Mouse (Mus musculus): ENCODE measurements around the gene Myh9. TPM values are rescaled to one million over a fixed set of nuclear protein-coding genes. Genes with fewer than 3 reads are reported as not detected.

The Myh9 gene
- total and polyA plus RNA-seq, 2 experiments from 2014 or later: 9.1 to 33.6 TPM

DNA sequence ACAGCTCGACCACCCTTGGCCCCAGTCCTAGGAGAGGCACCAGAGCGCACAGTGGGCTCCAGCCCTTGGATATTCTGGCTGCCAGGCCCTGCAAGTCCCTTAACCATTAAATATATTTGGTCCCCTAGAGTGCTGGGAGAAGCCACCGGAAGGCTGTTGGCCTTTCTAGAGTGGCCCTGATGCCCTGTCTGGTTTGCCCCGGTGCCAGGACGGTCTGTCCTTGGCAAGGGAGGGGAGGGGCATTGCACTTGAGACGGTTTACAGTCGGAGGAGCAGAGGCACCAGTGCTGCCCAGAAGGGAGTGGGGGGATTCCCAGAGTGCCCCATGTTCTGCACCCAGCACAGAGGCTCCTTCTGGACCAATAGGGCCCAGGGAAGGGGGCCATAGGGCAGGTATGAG, 80.9 kb downstream of the Myh9 start:
- Histone ChIP-seq H3K27me3 (ENCODE audit: insufficient read depth, low read length) (no peaks in the 10 kb centered on the region), H3K4me1 (ENCODE audit: insufficient read depth, low read length) (no peaks in the 10 kb centered on the region), H3K9me3 (ENCODE audit: low read length) (no peaks in the 10 kb centered on the region), H3K4me3 (ENCODE audit: low read length) (no peak overlapping the region), H3K36me3 (ENCODE audit: insufficient read depth, low read length) (peaks cover 44% of the 10 kb centered on the region; the same call in 1 of the 2 replicates), H3K27ac (no peak overlapping the region), H3K4me2 (ENCODE audit: low read depth, low read length) (no peak overlapping the region), H3K9ac (replicated peaks; ENCODE audit: low read length) (no peak overlapping the region)
- DNase-seq (ENCODE audit: low spot score) (no peak), ATAC-seq (no peak)
- TF ChIP-seq CTCF (IDR thresholded peaks at IDR 0.05; ENCODE audit: low read depth): no peak
- 96% methylated on average over 7 of the region's 7 CpGs for WGBS

DNA sequence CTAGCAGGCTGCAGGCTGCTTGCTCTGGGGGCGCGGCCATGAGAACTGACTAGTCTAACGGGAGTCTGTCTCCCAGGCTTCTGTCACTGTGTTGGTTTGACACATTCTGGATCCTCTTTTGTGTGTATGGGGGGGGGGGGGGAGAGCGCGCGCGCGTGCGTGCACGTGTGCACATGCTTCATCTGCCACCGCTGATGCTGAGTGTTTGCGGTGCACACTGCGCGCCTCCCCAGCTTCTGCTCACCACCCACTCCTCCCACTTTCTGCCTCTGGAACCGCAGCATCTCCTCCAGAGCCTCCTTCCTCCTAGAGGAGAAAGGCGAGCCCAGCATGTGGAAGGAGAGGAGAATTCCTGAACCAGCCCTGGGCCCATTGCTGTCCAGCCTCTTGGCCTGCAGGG, 81.9 kb downstream of the Myh9 start:
- Histone ChIP-seq H3K27me3 (ENCODE audit: insufficient read depth, low read length) (no peaks in the 10 kb centered on the region), H3K4me1 (ENCODE audit: insufficient read depth, low read length) (no peaks in the 10 kb centered on the region), H3K9ac (replicated peaks; ENCODE audit: low read length) (no peak overlapping the region), H3K4me3 (ENCODE audit: low read length) (no peak overlapping the region), H3K27ac (no peak overlapping the region), H3K9me3 (ENCODE audit: low read length) (no peaks in the 10 kb centered on the region), H3K36me3 (ENCODE audit: insufficient read depth, low read length) (peaks cover 35% of the 10 kb centered on the region; the same call in 1 of the 2 replicates), H3K4me2 (ENCODE audit: low read depth, low read length) (no peak overlapping the region)
- WGBS: 94% methylated on average over 16 of the region's 16 CpGs
- no peak for TF ChIP-seq CTCF (IDR thresholded peaks at IDR 0.05; ENCODE audit: low read depth)
- DNase-seq (ENCODE audit: low spot score) (no peak), ATAC-seq (no peak)

DNA sequence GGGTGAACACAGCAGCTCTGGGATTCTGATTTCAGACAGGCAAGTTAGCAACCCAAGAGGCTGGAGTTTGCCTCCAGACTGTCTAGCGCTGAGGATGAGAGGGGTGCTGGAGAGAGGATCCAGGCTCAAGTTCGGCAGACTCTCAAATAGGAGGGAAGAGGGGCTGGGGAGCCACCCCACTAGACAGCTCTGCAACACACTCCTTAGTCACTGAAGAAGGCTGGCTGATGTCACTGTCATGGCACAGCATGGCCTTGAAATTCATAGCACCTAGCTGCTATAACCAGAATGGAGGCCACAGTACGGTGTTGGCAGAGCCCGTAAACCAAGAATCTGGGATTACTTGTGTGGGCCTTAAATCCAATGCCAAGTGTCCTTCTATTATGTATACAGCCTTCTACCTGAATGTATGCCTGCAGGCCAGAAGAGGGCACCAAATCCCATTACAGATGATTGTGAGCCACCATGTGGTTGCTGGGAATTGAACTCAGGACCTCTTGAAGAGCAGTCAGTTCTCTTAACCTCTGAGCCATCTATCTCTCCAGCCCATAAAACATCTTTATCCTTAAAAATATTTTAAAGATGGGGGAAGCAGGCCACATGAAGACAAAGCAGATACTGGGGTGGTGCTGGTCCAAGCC, 84.3 kb downstream of the Myh9 start:
- peak; percentile 39 for TF ChIP-seq CTCF (IDR thresholded peaks at IDR 0.05; ENCODE audit: low read depth)
- H3K9me3 ChIP-seq (ENCODE audit: low read length): no peaks in the 10 kb centered on the region
- 89% methylated on average over 4 of the region's 4 CpGs for WGBS

DNA sequence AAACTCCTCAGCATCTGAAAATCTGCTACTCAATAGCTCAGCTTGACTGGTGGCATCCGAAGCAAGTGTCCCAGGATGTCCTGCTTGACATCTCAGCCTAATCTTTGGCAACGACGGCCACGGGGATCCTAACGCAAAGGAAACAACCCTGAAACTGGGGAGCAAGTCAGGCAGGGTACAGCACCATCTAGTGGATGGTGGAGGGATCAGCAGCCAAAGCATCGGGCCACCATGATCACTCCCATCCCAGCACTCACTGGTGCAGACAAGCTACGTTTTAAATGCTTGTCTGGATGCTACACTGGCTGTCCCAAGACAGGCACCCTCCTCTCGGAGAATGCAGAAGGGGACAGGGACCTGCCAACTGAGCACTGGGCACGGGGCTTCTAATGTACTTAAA, 85.1 kb downstream of the Myh9 start, which contains the start of gene Apol8:
Apol8 (minus strand) TSS at position 156 of the 400 bp plus-strand sequence.
- DNase-seq (ENCODE audit: low spot score) (peak; percentile 75), ATAC-seq (no peak)
- Histone ChIP-seq H3K4me1 (ENCODE audit: insufficient read depth, low read length) (no peaks in the 10 kb centered on the region), H3K9ac (replicated peaks; ENCODE audit: low read length) (no peak within 1 kb of the TSS), H3K9me3 (ENCODE audit: low read length) (no peaks in the 10 kb centered on the region), H3K4me3 (ENCODE audit: low read length) (no peak within 1 kb of the TSS), H3K27ac (no peak within 1 kb of the TSS), H3K36me3 (ENCODE audit: insufficient read depth, low read length) (0 out of 2 replicates have a peak, but pooled peaks cover 11% of the 10 kb centered on the region), H3K4me2 (ENCODE audit: low read depth, low read length) (no peak within 1 kb of the TSS), H3K27me3 (ENCODE audit: insufficient read depth, low read length) (no peaks in the 10 kb centered on the region)
- peak; percentile 97 for TF ChIP-seq CTCF (IDR thresholded peaks at IDR 0.05; ENCODE audit: low read depth)
- 8% methylated on average over 9 of the region's 9 CpGs for WGBS

More for the DNA sequence above, 84.3 kb downstream of the Myh9 start:
- DNase-seq (ENCODE audit: low spot score) (no peak), ATAC-seq (no peak)
- H3K27me3 ChIP-seq (ENCODE audit: insufficient read depth, low read length): no peaks in the 10 kb centered on the region
- H3K4me1 ChIP-seq (ENCODE audit: insufficient read depth, low read length): no peaks in the 10 kb centered on the region
- H3K4me2 ChIP-seq (ENCODE audit: low read depth, low read length): no peak overlapping the region
- H3K9ac ChIP-seq (replicated peaks; ENCODE audit: low read length): no peak overlapping the region
- no peak overlapping the region for H3K4me3 ChIP-seq (ENCODE audit: low read length)
- peaks cover 17% of the 10 kb centered on the region; the same call in 1 of the 2 replicates for H3K36me3 ChIP-seq (ENCODE audit: insufficient read depth, low read length)
- H3K27ac ChIP-seq: no peak overlapping the region

DNA sequence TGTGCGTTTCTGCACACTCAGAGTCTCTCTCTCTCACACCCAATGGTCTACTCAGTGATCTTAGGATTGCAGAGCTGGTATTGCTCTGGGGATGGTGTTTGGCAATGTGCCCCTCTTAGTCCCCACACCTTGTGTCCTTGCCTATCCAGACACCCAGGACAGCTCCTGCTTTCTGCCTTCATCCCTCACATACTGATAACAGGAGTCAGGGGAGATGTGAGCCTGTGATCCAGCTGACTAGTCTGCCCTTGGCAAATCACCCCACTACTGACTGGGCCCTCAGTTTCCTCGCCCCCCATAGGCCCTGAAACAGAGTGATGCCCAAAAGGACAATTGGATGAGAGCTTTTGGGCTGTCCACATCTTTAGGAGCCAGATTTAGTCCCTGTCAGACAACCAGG, 85.9 kb downstream of the Myh9 start:
- ATAC-seq: no peak
- no peak for DNase-seq (ENCODE audit: low spot score)
- no peak overlapping the region for H3K4me2 ChIP-seq (ENCODE audit: low read depth, low read length)
- H3K4me3 ChIP-seq (ENCODE audit: low read length): no peak overlapping the region
- H3K27me3 ChIP-seq (ENCODE audit: insufficient read depth, low read length): no peaks in the 10 kb centered on the region
- no peak overlapping the region for H3K27ac ChIP-seq
- no peak overlapping the region for H3K9ac ChIP-seq (replicated peaks; ENCODE audit: low read length)
- H3K4me1 ChIP-seq (ENCODE audit: insufficient read depth, low read length): no peaks in the 10 kb centered on the region
- H3K9me3 ChIP-seq (ENCODE audit: low read length): no peaks in the 10 kb centered on the region
- no peak for TF ChIP-seq CTCF (IDR thresholded peaks at IDR 0.05; ENCODE audit: low read depth)
- 63% methylated on average over 2 of the region's 2 CpGs for WGBS
- 0 out of 2 replicates have a peak, but pooled peaks cover 4% of the 10 kb centered on the region for H3K36me3 ChIP-seq (ENCODE audit: insufficient read depth, low read length)

DNA sequence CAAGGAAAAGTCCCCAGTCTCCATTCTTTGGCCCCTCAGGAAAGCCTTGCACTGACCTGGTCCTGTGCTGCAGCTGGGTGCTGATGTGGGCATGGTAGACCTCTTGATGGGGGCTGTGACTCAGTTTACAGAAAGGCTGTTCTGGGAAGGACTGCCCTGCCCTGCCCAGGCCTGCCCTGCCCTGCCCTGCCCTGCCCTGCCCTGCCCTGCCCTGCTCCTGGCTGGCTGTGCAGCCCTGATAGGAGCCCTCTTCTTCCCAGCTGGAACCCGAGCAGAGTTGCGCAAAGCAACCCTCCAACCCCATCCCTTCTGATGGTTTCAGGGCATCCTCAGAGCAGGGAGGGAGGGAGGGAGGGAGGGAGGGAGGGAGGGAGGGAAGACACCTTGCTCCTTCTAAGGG, 86.8 kb downstream of the Myh9 start:
- Histone ChIP-seq H3K36me3 (ENCODE audit: insufficient read depth, low read length) (no peaks in the 10 kb centered on the region), H3K27me3 (ENCODE audit: insufficient read depth, low read length) (no peaks in the 10 kb centered on the region), H3K4me3 (ENCODE audit: low read length) (no peak overlapping the region), H3K9ac (replicated peaks; ENCODE audit: low read length) (no peak overlapping the region), H3K9me3 (ENCODE audit: low read length) (no peaks in the 10 kb centered on the region), H3K27ac (no peak overlapping the region), H3K4me1 (ENCODE audit: insufficient read depth, low read length) (no peaks in the 10 kb centered on the region), H3K4me2 (ENCODE audit: low read depth, low read length) (no peak overlapping the region)
- TF ChIP-seq CTCF (IDR thresholded peaks at IDR 0.05; ENCODE audit: low read depth): no peak
- WGBS: 33% methylated on average over 1 of the region's 2 CpGs
- DNase-seq (ENCODE audit: low spot score) (no peak), ATAC-seq (no peak)

DNA sequence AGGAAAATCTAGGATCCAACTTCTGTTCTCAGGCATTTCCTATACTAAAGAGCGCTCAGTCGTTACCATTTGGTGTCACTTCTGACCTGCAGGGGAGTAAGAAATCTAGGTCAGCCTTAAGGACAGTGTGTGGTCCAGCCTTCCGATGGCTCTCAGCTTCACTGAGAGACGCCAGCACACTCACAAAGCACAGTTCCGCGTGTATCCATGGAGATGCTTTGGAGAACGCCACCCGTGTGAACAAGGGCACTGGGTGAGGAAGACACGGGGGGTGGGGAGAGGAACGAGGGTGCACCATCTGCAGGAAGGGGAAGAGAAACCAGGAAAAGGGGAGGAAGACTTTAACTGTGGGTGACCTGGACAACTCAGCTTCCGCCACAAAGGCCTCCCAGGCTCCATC, 89.5 kb downstream of the Myh9 start:
- no peaks in the 10 kb centered on the region for H3K36me3 ChIP-seq (ENCODE audit: insufficient read depth, low read length)
- no peak for TF ChIP-seq CTCF (IDR thresholded peaks at IDR 0.05; ENCODE audit: low read depth)
- H3K4me1 ChIP-seq (ENCODE audit: insufficient read depth, low read length): no peaks in the 10 kb centered on the region

More for the DNA sequence above, 89.5 kb downstream of the Myh9 start:
- no peaks in the 10 kb centered on the region for H3K9me3 ChIP-seq (ENCODE audit: low read length)
- ATAC-seq: peak; percentile 68; the same call in 1 of the 2 replicates
- WGBS: 39% methylated on average over 11 of the region's 11 CpGs
- no peak overlapping the region for H3K27ac ChIP-seq
- H3K4me3 ChIP-seq (ENCODE audit: low read length): no peak overlapping the region
- H3K9ac ChIP-seq (replicated peaks; ENCODE audit: low read length): no peak overlapping the region
- no peak overlapping the region for H3K4me2 ChIP-seq (ENCODE audit: low read depth, low read length)
- no peaks in the 10 kb centered on the region for H3K27me3 ChIP-seq (ENCODE audit: insufficient read depth, low read length)
- peak; percentile 53 for DNase-seq (ENCODE audit: low spot score)

All from hindbrain, postnatal 0 days (tissue).